23 mouse cellular contexts compared by ENCODE assay signal in the genomic region with DNA sequence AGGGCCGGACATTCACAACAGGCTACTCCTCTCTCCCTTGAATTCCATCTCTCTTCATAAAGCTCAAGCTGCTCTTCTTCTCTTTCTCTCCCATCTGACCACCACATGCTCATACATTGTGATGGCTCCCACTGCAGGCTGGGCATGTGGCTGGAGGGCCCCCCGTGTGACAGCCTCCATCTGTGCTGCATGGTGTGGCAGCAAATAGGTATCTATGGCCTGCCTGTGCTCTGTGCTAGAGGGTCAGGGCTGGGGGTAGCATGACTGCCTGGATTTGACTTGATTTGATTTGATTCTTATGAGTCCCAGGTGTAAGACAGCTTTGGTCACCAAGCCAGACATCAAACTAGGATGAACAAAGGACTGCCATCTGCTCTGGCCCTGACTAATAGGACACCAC. TPM values are rescaled to one million over a fixed set of nuclear protein-coding genes. Genes with fewer than 3 reads are reported as not detected.
A peak's percentile ranks its signal among the peaks of the same experiment; 100 is the strongest.
DNase-seq lines count a peak whose midpoint lies in the region; ATAC-seq and TF ChIP-seq lines count a peak whose summit lies in the region.
"Had no signal": no experiment of that assay in that cellular context is flagged by ENCODE, and none has a peak within 500 bp of the region (broad histone marks: within the 10 kb centered on the region; RNA-seq: fewer than 3 reads in every experiment).

No protein-coding gene starts in this region.

- WGBS in hindbrain, embryonic 15.5 days: 68% methylated on average over 2 of the region's 2 CpGs
- 66% methylated on average over 2 of the region's 2 CpGs for WGBS in hindbrain, embryonic 13.5 days
- 68% methylated on average over 2 of the region's 2 CpGs for WGBS in embryonic facial prominence, embryonic 10.5 days
- WGBS in embryonic facial prominence, embryonic 11.5 days: 52% methylated on average over 2 of the region's 2 CpGs
- WGBS in midbrain, postnatal 0 days: 92% methylated on average over 2 of the region's 2 CpGs
- 73% methylated on average over 2 of the region's 2 CpGs for WGBS in heart, embryonic 11.5 days (ENCODE audit: insufficient replicate concordance)

- no peak for DNase-seq in embryonic facial prominence, embryonic 10.5 days (ENCODE audit: low spot score)
- DNase-seq in embryonic facial prominence, embryonic 11.5 days (ENCODE audit: low spot score): no peak
- peak; percentile 36 for DNase-seq in midbrain, postnatal 0 days (ENCODE audit: low spot score)
- no peak for DNase-seq in left cerebral cortex, postnatal 25 days (ENCODE audit: low spot score in 2 of 2)
- DNase-seq: adrenal gland, postnatal 36 days; B cell, adult 2 months; cerebellum, adult 2 months; heart, postnatal 14 days; kidney, adult 8-10 months; kidney, postnatal 4 days; lung, embryonic 14.5 days; lung, postnatal 14 days; right cerebral cortex, postnatal 14 days; thymus, postnatal 25 days had no signal

- H3K36me3 ChIP-seq in hindbrain, embryonic 15.5 days: no peaks in the 10 kb centered on the region
- no peaks in the 10 kb centered on the region for H3K36me3 ChIP-seq in hindbrain, embryonic 13.5 days
- H3K36me3 ChIP-seq in embryonic facial prominence, embryonic 10.5 days (replicated peaks): no peaks in the 10 kb centered on the region
- no peaks in the 10 kb centered on the region for H3K36me3 ChIP-seq in embryonic facial prominence, embryonic 11.5 days (replicated peaks; ENCODE audit: control insufficient read depth, insufficient read depth, low read depth, low read length)
- no peaks in the 10 kb centered on the region for H3K36me3 ChIP-seq in midbrain, postnatal 0 days (ENCODE audit: insufficient read depth, low read length)
- no peaks in the 10 kb centered on the region for H3K36me3 ChIP-seq in heart, embryonic 11.5 days (ENCODE audit: control insufficient read depth, insufficient read depth, low read length)
- H3K36me3 ChIP-seq: forebrain, embryonic 15.5 days; limb, embryonic 12.5 days; liver, embryonic 15.5 days; neural tube, embryonic 13.5 days had no signal

- TF ChIP-seq CTCF in midbrain, postnatal 0 days (IDR thresholded peaks at IDR 0.05): no peak

- no peaks in the 10 kb centered on the region for H3K27me3 ChIP-seq in hindbrain, embryonic 15.5 days
- H3K27me3 ChIP-seq in hindbrain, embryonic 13.5 days: no peaks in the 10 kb centered on the region
- H3K27me3 ChIP-seq in embryonic facial prominence, embryonic 10.5 days (replicated peaks; ENCODE audit: low read depth, poor library complexity, severe bottlenecking): no peaks in the 10 kb centered on the region
- H3K27me3 ChIP-seq in embryonic facial prominence, embryonic 11.5 days (ENCODE audit: control insufficient read depth, insufficient read depth, low read length): no peaks in the 10 kb centered on the region
- no peaks in the 10 kb centered on the region for H3K27me3 ChIP-seq in midbrain, postnatal 0 days (ENCODE audit: insufficient read depth, low read length)
- no peaks in the 10 kb centered on the region for H3K27me3 ChIP-seq in heart, embryonic 11.5 days (ENCODE audit: control insufficient read depth, insufficient read depth, low read length)
- H3K27me3 ChIP-seq: forebrain, embryonic 15.5 days; limb, embryonic 12.5 days; liver, embryonic 15.5 days; neural tube, embryonic 13.5 days had no signal

- H3K9ac ChIP-seq in hindbrain, embryonic 15.5 days: no peak overlapping the region
- H3K9ac ChIP-seq in hindbrain, embryonic 13.5 days: no peak overlapping the region
- H3K9ac ChIP-seq in embryonic facial prominence, embryonic 11.5 days (replicated peaks; ENCODE audit: low read length): no peak overlapping the region
- H3K9ac ChIP-seq in midbrain, postnatal 0 days (replicated peaks; ENCODE audit: low read length, poor library complexity, severe bottlenecking): no peak overlapping the region
- no peak overlapping the region for H3K9ac ChIP-seq in heart, embryonic 11.5 days (ENCODE audit: low read depth, low read length)
- H3K9ac ChIP-seq: forebrain, embryonic 15.5 days; limb, embryonic 12.5 days; liver, embryonic 15.5 days; lung, embryonic 14.5 days; neural tube, embryonic 13.5 days had no signal

- no peak overlapping the region for H3K4me2 ChIP-seq in hindbrain, embryonic 15.5 days
- no peak overlapping the region for H3K4me2 ChIP-seq in hindbrain, embryonic 13.5 days
- no peak overlapping the region for H3K4me2 ChIP-seq in embryonic facial prominence, embryonic 11.5 days (ENCODE audit: low read depth, low read length)
- H3K4me2 ChIP-seq in midbrain, postnatal 0 days (ENCODE audit: low read depth, low read length, poor library complexity, severe bottlenecking): no peak overlapping the region
- no peak overlapping the region for H3K4me2 ChIP-seq in heart, embryonic 11.5 days
- H3K4me2 ChIP-seq: forebrain, embryonic 15.5 days; limb, embryonic 12.5 days; liver, embryonic 15.5 days; lung, embryonic 14.5 days; neural tube, embryonic 13.5 days had no signal

- H3K9me3 ChIP-seq in hindbrain, embryonic 15.5 days: no peaks in the 10 kb centered on the region
- no peaks in the 10 kb centered on the region for H3K9me3 ChIP-seq in hindbrain, embryonic 13.5 days
- H3K9me3 ChIP-seq in embryonic facial prominence, embryonic 10.5 days: no peaks in the 10 kb centered on the region
- H3K9me3 ChIP-seq in embryonic facial prominence, embryonic 11.5 days (replicated peaks; ENCODE audit: control insufficient read depth, low read length): no peaks in the 10 kb centered on the region
- H3K9me3 ChIP-seq in midbrain, postnatal 0 days (ENCODE audit: low read length): no peaks in the 10 kb centered on the region
- no peaks in the 10 kb centered on the region for H3K9me3 ChIP-seq in heart, embryonic 11.5 days (replicated peaks; ENCODE audit: control insufficient read depth, low read length)
- H3K9me3 ChIP-seq: forebrain, embryonic 15.5 days; liver, embryonic 15.5 days; neural tube, embryonic 13.5 days had no signal

- ATAC-seq in hindbrain, embryonic 15.5 days (ENCODE audit: low FRiP score, low read depth): 0 out of 2 replicates have a peak, but pooled peaks have one; percentile 38
- no peak for ATAC-seq in hindbrain, embryonic 13.5 days (ENCODE audit: low FRiP score)
- ATAC-seq in embryonic facial prominence, embryonic 11.5 days (replicated peaks; ENCODE audit: insufficient number of reproducible peaks, low FRiP score, low TSS enrichment, low read depth): peak; percentile 72
- peak; percentile 31; the same call in 1 of the 2 replicates for ATAC-seq in midbrain, postnatal 0 days (ENCODE audit: low FRiP score)
- no peak for ATAC-seq in heart, embryonic 11.5 days (replicated peaks; ENCODE audit: insufficient number of reproducible peaks, low FRiP score, low TSS enrichment)
- ATAC-seq: forebrain, embryonic 15.5 days; intestine, embryonic 16.5 days had no signal

- intact Hi-C loops in left cerebral cortex, postnatal 25 days (cut with DNase I): no loop called here

- no peaks in the 10 kb centered on the region for H3K4me1 ChIP-seq in hindbrain, embryonic 15.5 days (replicated peaks)
- no peaks in the 10 kb centered on the region for H3K4me1 ChIP-seq in hindbrain, embryonic 13.5 days (replicated peaks)
- peaks cover 12% of the 10 kb centered on the region for H3K4me1 ChIP-seq in embryonic facial prominence, embryonic 10.5 days
- no peaks in the 10 kb centered on the region for H3K4me1 ChIP-seq in embryonic facial prominence, embryonic 11.5 days (ENCODE audit: control insufficient read depth, insufficient read depth, low read length)
- H3K4me1 ChIP-seq in midbrain, postnatal 0 days (ENCODE audit: insufficient read depth, low read length): no peaks in the 10 kb centered on the region
- H3K4me1 ChIP-seq in heart, embryonic 11.5 days (ENCODE audit: control insufficient read depth, insufficient read depth, low read length): no peaks in the 10 kb centered on the region
- H3K4me1 ChIP-seq: forebrain, embryonic 15.5 days; limb, embryonic 12.5 days; liver, embryonic 15.5 days had no signal

- no peak overlapping the region for H3K4me3 ChIP-seq in hindbrain, embryonic 15.5 days
- no peak overlapping the region for H3K4me3 ChIP-seq in hindbrain, embryonic 13.5 days
- H3K4me3 ChIP-seq in embryonic facial prominence, embryonic 10.5 days: no peak overlapping the region
- H3K4me3 ChIP-seq in embryonic facial prominence, embryonic 11.5 days (ENCODE audit: low read depth, low read length): no peak overlapping the region
- no peak overlapping the region for H3K4me3 ChIP-seq in midbrain, postnatal 0 days (ENCODE audit: low read depth, low read length)
- no peak overlapping the region for H3K4me3 ChIP-seq in heart, embryonic 11.5 days (ENCODE audit: low read depth, low read length)
- H3K4me3 ChIP-seq: forebrain, embryonic 15.5 days; limb, embryonic 12.5 days; liver, embryonic 15.5 days; neural tube, embryonic 13.5 days had no signal

- no peak overlapping the region for H3K27ac ChIP-seq in hindbrain, embryonic 15.5 days (replicated peaks)
- no peak overlapping the region for H3K27ac ChIP-seq in hindbrain, embryonic 13.5 days
- peak overlapping the region; percentile 51 for H3K27ac ChIP-seq in embryonic facial prominence, embryonic 10.5 days (replicated peaks)
- no peak overlapping the region for H3K27ac ChIP-seq in embryonic facial prominence, embryonic 11.5 days (replicated peaks; ENCODE audit: low read depth, low read length)
- no peak overlapping the region for H3K27ac ChIP-seq in midbrain, postnatal 0 days (ENCODE audit: low read depth, low read length)
- no peak overlapping the region for H3K27ac ChIP-seq in heart, embryonic 11.5 days (ENCODE audit: low read depth, low read length)
- H3K27ac ChIP-seq: forebrain, embryonic 15.5 days; kidney, postnatal 0 days; limb, embryonic 12.5 days; liver, embryonic 15.5 days; neural tube, embryonic 13.5 days had no signal

RNA-seq across cellular contexts. Expression of gene Spred1, which starts 57.0 kb away (rescaled TPM):
- polyA plus RNA-seq in hindbrain, embryonic 15.5 days (2015; fragmentation: Nextera tagmentation; extraction: Ambion mirVana): 12.6 and 14.7 TPM in 2 replicates
- 7.2 and 9.2 TPM in 2 replicates for polyA plus RNA-seq in hindbrain, embryonic 13.5 days (2015; fragmentation: Nextera tagmentation; extraction: Ambion mirVana)
- 13.8 and 14.5 TPM in 2 replicates for polyA plus RNA-seq in embryonic facial prominence, embryonic 10.5 days (2016; fragmentation: Nextera tagmentation; extraction: Ambion mirVana)
- 22.1 and 28.6 TPM in 2 replicates for polyA plus RNA-seq in embryonic facial prominence, embryonic 11.5 days (2014; fragmentation: Nextera tagmentation; extraction: Ambion mirVana)
- 46.7 and 59.3 TPM in 2 replicates for total RNA-seq in midbrain, postnatal 0 days (2014; rRNA removed)
- 10.7 and 12.9 TPM in 2 replicates for polyA plus RNA-seq in midbrain, postnatal 0 days (2015; fragmentation: Nextera tagmentation; extraction: Ambion mirVana)
- polyA plus RNA-seq in heart, embryonic 11.5 days (2014; fragmentation: Nextera tagmentation; extraction: Ambion mirVana): 9.8 and 10.9 TPM in 2 replicates
- 100 to 1,000 TPM; 142 to 168 TPM for total RNA-seq in left cerebral cortex, postnatal 25 days (2021)

Comparison
In these comparisons a context has a peak if more than half of its experiments do, and no peak if none do; other contexts are left out.
1. ATAC-seq: peak in hindbrain, embryonic 15.5 days (single experiment), embryonic facial prominence, embryonic 11.5 days (single experiment) and midbrain, postnatal 0 days (single experiment); none in hindbrain, embryonic 13.5 days (single experiment) and heart, embryonic 11.5 days (single experiment).